Mouse (Mus musculus) hindbrain, embryonic 10.5 days (tissue): ENCODE data around the gene Mkrn2os. TPM values are rescaled to one million over a fixed set of nuclear protein-coding genes. Genes with fewer than 3 reads are reported as not detected.
"Not testable (repeated sequence)": the region's sequence is repeated elsewhere in the genome, so short reads cannot be mapped to it uniquely, and the experiment has no call there.

Source experiments
- DNase-seq: peaks from one replicate; pipeline ENCODE4 v3.0.0-alpha.2; 2017; ENCODE audit warnings: low spot score
- H3K27ac ChIP-seq: fragments of 300-500 bp; sonication (generic); 2 replicates; pipeline ENCODE4 v1.5.1; 2016; ENCODE audit warnings: mild to moderate bottlenecking, moderate library complexity
- H3K27me3 ChIP-seq: fragments of 300-500 bp; sonication (generic); 2 replicates; pipeline ENCODE4 v1.6.1; 2016; ENCODE audit warnings: mild to moderate bottlenecking; ENCODE audit not compliant: poor library complexity, insufficient read depth, severe bottlenecking
- H3K36me3 ChIP-seq: fragments of 300-500 bp; sonication (generic); 2 replicates; pipeline ENCODE4 v1.6.1; 2016; ENCODE audit warnings: mild to moderate bottlenecking, moderate library complexity
- H3K4me1 ChIP-seq: fragments of 300-500 bp; sonication (generic); replicated peaks from 2 replicates; pipeline ENCODE4 v1.6.1; 2016; ENCODE audit warnings: mild to moderate bottlenecking
- H3K4me3 ChIP-seq: fragments of 300-500 bp; sonication (generic); 2 replicates; pipeline ENCODE4 v1.5.1; 2016; ENCODE audit warnings: mild to moderate bottlenecking, moderate library complexity
- H3K9me3 ChIP-seq: fragments of 300-500 bp; sonication (generic); 2 replicates; pipeline ENCODE4 v1.6.1; 2016; ENCODE audit warnings: mild to moderate bottlenecking, moderate library complexity
- WGBS: fragments of 180-500 bp; shearing (Covaris S2); methylation state at CpG from one replicate; pipeline ENCODE4 v1.1.7; 2016; 5-methylcytosine and 5-hydroxymethylcytosine counted together
- polyA plus RNA-seq: library from polyadenylated mRNA; unstranded; fragments of >200 nt; fragmentation: Nextera tagmentation; extraction: Ambion mirVana; gene quantifications from 2 replicates; pipeline ENCODE4 v1.2.1, GENCODE M21; 2016

Mkrn2os gene
- 0.13 and 0.16 TPM in 2 replicates for polyA plus RNA-seq

DNA sequence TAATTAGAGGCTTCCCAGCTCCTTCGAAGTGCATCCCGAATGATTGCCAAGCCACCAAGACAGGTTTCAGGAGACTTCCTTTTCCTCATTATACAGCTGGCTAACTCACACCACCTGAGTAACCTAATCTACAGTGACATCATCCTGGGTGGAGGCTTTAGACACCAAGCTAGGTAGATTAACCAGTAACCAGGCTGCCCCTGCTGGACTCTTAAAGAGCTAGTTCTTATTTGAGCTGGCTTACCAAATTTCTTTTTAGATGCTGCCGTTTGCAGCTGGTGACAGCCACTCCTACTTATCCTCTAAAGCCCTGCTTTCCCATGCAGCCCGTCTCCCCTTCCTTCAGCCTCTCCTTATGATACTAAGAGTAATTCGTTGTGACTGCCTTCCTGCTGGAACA is at the start of gene Mkrn2os:
Gene Mkrn2os (minus strand): TSS at position 119 of the 400 bp plus-strand sequence.
- H3K4me3 ChIP-seq: no peak within 1 kb of the TSS
- H3K27me3 ChIP-seq: no peaks in the 10 kb centered on the region
- no peaks in the 10 kb centered on the region for H3K4me1 ChIP-seq
- no peak within 1 kb of the TSS for H3K27ac ChIP-seq
- WGBS: 69% methylated on average over 5 of the region's 5 CpGs
- no peaks in the 10 kb centered on the region for H3K9me3 ChIP-seq
- no peaks in the 10 kb centered on the region for H3K36me3 ChIP-seq
- no peak for DNase-seq

DNA sequence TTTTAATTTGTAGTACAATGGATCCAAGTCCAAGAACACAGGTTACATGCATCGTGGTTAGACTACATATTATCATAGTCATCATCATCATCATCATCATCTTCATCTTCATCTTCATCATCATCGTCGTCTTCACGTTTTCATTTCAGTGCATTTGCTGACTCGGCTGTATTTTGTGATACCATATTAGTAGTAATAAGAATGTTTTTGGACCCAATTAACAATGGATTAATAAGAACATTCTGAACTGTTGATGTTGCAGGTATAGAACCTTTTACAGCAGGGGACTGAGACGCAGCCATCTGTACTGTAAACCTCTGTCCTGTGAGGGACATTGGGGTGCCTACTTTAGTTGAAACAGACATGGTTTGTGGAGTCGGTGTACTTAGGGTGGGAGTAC is 45.8 kb upstream of the Mkrn2os start:
- WGBS: 96% methylated on average over 7 of the region's 7 CpGs
- peaks cover 83% of the 10 kb centered on the region for H3K36me3 ChIP-seq
- H3K4me1 ChIP-seq, DNase-seq, H3K4me3 ChIP-seq, H3K27me3 ChIP-seq, H3K9me3 ChIP-seq, H3K27ac ChIP-seq: not testable (repeated sequence)

GRCm38 (mm10) chr6:115634015-115634414 is 41.6 kb upstream of the Mkrn2os start:
- Histone ChIP-seq H3K4me1 (no peaks in the 10 kb centered on the region), H3K36me3 (peaks cover 94% of the 10 kb centered on the region), H3K9me3 (no peaks in the 10 kb centered on the region), H3K4me3 (no peak overlapping the region), H3K27ac (no peak overlapping the region), H3K27me3 (no peaks in the 10 kb centered on the region)
- WGBS: 96% methylated on average over 2 of the region's 2 CpGs
- DNase-seq: no peak

GRCm38 (mm10) chr6:115631056-115631795 is 38.9 kb upstream of the Mkrn2os start:
- H3K4me1 ChIP-seq: no peaks in the 10 kb centered on the region
- no peak for DNase-seq
- H3K36me3 ChIP-seq: peaks cover 99% of the 10 kb centered on the region
- no peaks in the 10 kb centered on the region for H3K27me3 ChIP-seq
- no peak overlapping the region for H3K27ac ChIP-seq
- 83% methylated on average over 3 of the region's 3 CpGs for WGBS
- no peak overlapping the region for H3K4me3 ChIP-seq
- H3K9me3 ChIP-seq: no peaks in the 10 kb centered on the region

- WGBS: 93% methylated on average over 5 of the region's 5 CpGs
- H3K27ac ChIP-seq: no peak overlapping the region
- H3K4me3 ChIP-seq: no peak overlapping the region
- H3K27me3 ChIP-seq: no peaks in the 10 kb centered on the region
- no peak for DNase-seq
- H3K36me3 ChIP-seq: peaks cover 99% of the 10 kb centered on the region
- H3K4me1 ChIP-seq: no peaks in the 10 kb centered on the region
- no peaks in the 10 kb centered on the region for H3K9me3 ChIP-seq
These were observed 33.7 kb upstream of the Mkrn2os start for GRCm38 (mm10) chr6:115626121-115626520.

GRCm38 (mm10) chr6:115620942-115621341 is 28.6 kb upstream of the Mkrn2os start:
- Histone ChIP-seq H3K4me3 (no peak overlapping the region), H3K36me3 (peaks cover 99% of the 10 kb centered on the region), H3K27ac (no peak overlapping the region), H3K4me1 (no peaks in the 10 kb centered on the region), H3K9me3 (no peaks in the 10 kb centered on the region), H3K27me3 (no peaks in the 10 kb centered on the region)
- no peak for DNase-seq
- 91% methylated on average over 1 of the region's 1 CpGs for WGBS

DNA sequence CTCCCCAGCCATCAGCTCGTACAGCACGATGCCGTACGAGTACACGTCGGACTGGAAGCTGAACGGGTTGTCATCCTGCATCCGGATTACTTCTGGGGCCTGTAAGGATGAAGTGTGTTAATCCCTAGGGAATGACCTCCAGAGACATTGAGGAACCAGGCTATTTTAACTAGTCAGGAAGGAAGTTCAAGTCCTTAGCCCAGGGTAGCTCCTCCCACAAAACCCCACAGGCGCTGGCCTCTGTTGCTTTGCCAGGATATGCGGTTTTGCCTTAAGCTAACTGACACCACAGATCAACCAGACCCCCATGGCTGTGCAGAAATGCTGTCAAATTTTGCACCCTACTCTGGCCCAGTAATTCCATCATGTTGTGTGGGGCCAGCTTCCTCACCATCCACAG is 27.4 kb upstream of the Mkrn2os start:
- Histone ChIP-seq H3K9me3 (no peaks in the 10 kb centered on the region), H3K4me3 (no peak overlapping the region), H3K36me3 (peaks cover 99% of the 10 kb centered on the region), H3K4me1 (no peaks in the 10 kb centered on the region), H3K27me3 (no peaks in the 10 kb centered on the region), H3K27ac (no peak overlapping the region)
- WGBS: 92% methylated on average over 10 of the region's 10 CpGs
- no peak for DNase-seq

- H3K9me3 ChIP-seq: no peaks in the 10 kb centered on the region
- no peak for DNase-seq
- no peak overlapping the region for H3K4me3 ChIP-seq
- no peaks in the 10 kb centered on the region for H3K4me1 ChIP-seq
- H3K36me3 ChIP-seq: peaks cover 99% of the 10 kb centered on the region
- H3K27ac ChIP-seq: no peak overlapping the region
- WGBS: 96% methylated on average over 3 of the region's 3 CpGs
- H3K27me3 ChIP-seq: no peaks in the 10 kb centered on the region
These were observed 23.6 kb upstream of the Mkrn2os start for GRCm38 (mm10) chr6:115615983-115616382.

- Histone ChIP-seq H3K36me3 (peaks cover 95% of the 10 kb centered on the region), H3K9me3 (no peaks in the 10 kb centered on the region), H3K27me3 (no peaks in the 10 kb centered on the region), H3K27ac (no peak overlapping the region), H3K4me3 (no peak overlapping the region), H3K4me1 (no peaks in the 10 kb centered on the region)
- no peak for DNase-seq
These were observed 21.4 kb upstream of the Mkrn2os start for GRCm38 (mm10) chr6:115613793-115614192.

DNA sequence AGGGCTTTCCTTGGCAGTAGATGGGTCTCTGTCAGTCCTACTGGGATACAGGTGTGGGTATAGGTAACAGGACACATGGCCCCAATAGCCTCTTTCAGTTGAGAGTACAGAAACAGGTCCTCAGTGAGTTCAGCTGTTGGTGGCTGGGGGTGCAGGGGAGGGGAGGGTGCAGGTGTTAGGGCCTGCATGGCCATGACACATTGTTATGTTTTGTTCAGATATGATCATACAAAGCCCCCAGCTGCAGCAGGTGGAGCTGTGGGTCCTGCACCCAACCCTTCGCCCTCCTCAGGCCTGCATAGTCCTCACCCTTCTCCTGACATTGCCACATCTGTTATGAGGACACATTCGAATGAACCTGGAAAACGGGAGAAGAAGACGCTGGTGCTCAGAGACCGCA is 17.9 kb upstream of the Mkrn2os start:
- H3K4me1 ChIP-seq: 0 out of 2 replicates have a peak, but pooled peaks cover 9% of the 10 kb centered on the region
- H3K36me3 ChIP-seq: peaks cover 72% of the 10 kb centered on the region
- no peaks in the 10 kb centered on the region for H3K27me3 ChIP-seq
- H3K9me3 ChIP-seq: no peaks in the 10 kb centered on the region
- no peak for DNase-seq
- no peak overlapping the region for H3K27ac ChIP-seq
- no peak overlapping the region for H3K4me3 ChIP-seq
- WGBS: 93% methylated on average over 5 of the region's 5 CpGs

GRCm38 (mm10) chr6:115609121-115609520 is 16.7 kb upstream of the Mkrn2os start:
- DNase-seq: peak; percentile 40
- H3K27ac ChIP-seq: no peak overlapping the region
- H3K9me3 ChIP-seq: no peaks in the 10 kb centered on the region
- H3K36me3 ChIP-seq: peaks cover 62% of the 10 kb centered on the region
- H3K4me1 ChIP-seq: 0 out of 2 replicates have a peak, but pooled peaks cover 9% of the 10 kb centered on the region
- WGBS: 69% methylated on average over 3 of the region's 3 CpGs
- no peaks in the 10 kb centered on the region for H3K27me3 ChIP-seq
- no peak overlapping the region for H3K4me3 ChIP-seq

DNA sequence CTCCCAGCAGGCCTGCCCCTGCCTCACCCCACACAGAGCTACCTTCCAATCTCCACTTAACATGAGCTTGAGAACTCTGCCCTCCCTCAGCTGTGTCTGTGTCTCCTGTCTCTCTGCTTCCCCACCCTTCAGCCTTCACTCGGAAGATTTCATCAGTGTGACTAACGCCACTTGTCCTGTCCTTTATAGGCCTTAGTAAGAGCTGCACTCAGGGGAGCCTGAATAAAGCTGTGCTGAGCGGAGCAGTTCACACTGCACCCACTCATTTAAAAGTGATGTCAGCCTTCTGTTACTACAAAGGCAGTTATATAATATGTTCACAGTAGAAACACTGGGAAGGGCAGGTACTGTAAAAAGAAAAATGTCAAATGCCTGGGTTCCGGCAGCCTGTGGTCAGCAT is 15.1 kb upstream of the Mkrn2os start:
- H3K4me1 ChIP-seq: peaks cover 20% of the 10 kb centered on the region
- WGBS: 77% methylated on average over 4 of the region's 4 CpGs
- H3K4me3 ChIP-seq: no peak overlapping the region
- H3K36me3 ChIP-seq: peaks cover 45% of the 10 kb centered on the region
- H3K27me3 ChIP-seq: no peaks in the 10 kb centered on the region
- no peaks in the 10 kb centered on the region for H3K9me3 ChIP-seq
- no peak for DNase-seq
- H3K27ac ChIP-seq: no peak overlapping the region

DNA sequence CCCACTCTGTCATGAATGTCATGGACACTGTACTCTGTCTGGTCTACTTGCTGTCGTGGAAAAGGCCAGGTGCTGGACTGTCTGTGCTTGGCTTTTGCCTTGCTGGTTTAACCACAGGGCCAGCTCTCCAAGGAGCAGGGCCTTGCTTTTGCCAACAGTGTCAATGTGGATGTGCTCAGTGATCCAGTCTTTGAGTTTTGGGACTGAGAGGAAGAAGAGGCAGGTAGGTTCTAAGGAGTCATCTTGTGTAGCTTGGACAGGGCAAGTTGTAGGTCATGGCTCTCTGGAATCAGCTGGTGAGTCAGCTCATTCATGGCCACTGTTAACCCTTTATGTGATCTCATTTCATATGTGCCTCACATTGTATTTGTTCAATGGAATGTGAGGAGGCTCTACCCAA is 14.1 kb upstream of the Mkrn2os start:
- Histone ChIP-seq H3K27me3 (no peaks in the 10 kb centered on the region), H3K36me3 (peaks cover 35% of the 10 kb centered on the region), H3K4me1 (peaks cover 25% of the 10 kb centered on the region), H3K4me3 (no peak overlapping the region), H3K27ac (no peak overlapping the region), H3K9me3 (no peaks in the 10 kb centered on the region)
- no peak for DNase-seq
- WGBS: 83% methylated on average over 1 of the region's 1 CpGs
